Mouse (Mus musculus) embryonic facial prominence, embryonic 11.5 days (tissue): ENCODE measurements around the gene Mmaa. TPM values are rescaled to one million over a fixed set of nuclear protein-coding genes. Genes with fewer than 3 reads are reported as not detected.

ENCODE experiments used
- ATAC-seq: fragments of 200-750 bp; cut with Nextera tagmentation; replicated peaks from 2 replicates; pipeline ENCODE4 v1.8.0; 2017; ENCODE audit warnings: low read depth; ENCODE audit not compliant: insufficient number of reproducible peaks, low FRiP score, low TSS enrichment
- DNase-seq: peaks from one replicate; pipeline ENCODE4 v3.0.0-alpha.2; 2015; ENCODE audit warnings: low spot score
- H3K27ac ChIP-seq: fragments of 300-500 bp; sonication (generic); replicated peaks from 2 replicates; pipeline ENCODE4 v1.5.1; 2014; ENCODE audit warnings: mild to moderate bottlenecking, low read depth, low read length, control low read depth
- H3K27me3 ChIP-seq: fragments of 300-500 bp; sonication (generic); 2 replicates; pipeline ENCODE4 v1.6.1; 2014; ENCODE audit warnings: mild to moderate bottlenecking, low read length, moderate library complexity, mixed read lengths; ENCODE audit not compliant: control insufficient read depth, insufficient read depth
- H3K36me3 ChIP-seq: fragments of 300-500 bp; sonication (generic); replicated peaks from 2 replicates; pipeline ENCODE4 v1.6.1; 2014; ENCODE audit warnings: low read depth, mild to moderate bottlenecking, low read length, moderate library complexity, mixed read lengths; ENCODE audit not compliant: control insufficient read depth, insufficient read depth
- H3K4me1 ChIP-seq: fragments of 300-500 bp; sonication (generic); 2 replicates; pipeline ENCODE4 v1.6.1; 2014; ENCODE audit warnings: low read length, mixed read lengths; ENCODE audit not compliant: control insufficient read depth, insufficient read depth
- H3K4me2 ChIP-seq: fragments of 300-500 bp; sonication (generic); 2 replicates; pipeline ENCODE4 v1.6.1; 2014; ENCODE audit warnings: low read depth, mild to moderate bottlenecking, control low read depth, low read length, moderate library complexity
- H3K4me3 ChIP-seq: fragments of 300-500 bp; sonication (generic); 2 replicates; pipeline ENCODE4 v1.5.1; 2014; ENCODE audit warnings: low read depth, low read length, control low read depth
- H3K9ac ChIP-seq: fragments of 300-500 bp; sonication (generic); replicated peaks from 2 replicates; pipeline ENCODE4 v1.6.1; 2014; ENCODE audit warnings: mild to moderate bottlenecking, control low read depth, low read length
- H3K9me3 ChIP-seq: fragments of 300-500 bp; sonication (generic); replicated peaks from 2 replicates; pipeline ENCODE4 v1.6.1; 2016; ENCODE audit warnings: mild to moderate bottlenecking, low read length, inconsistent platforms, mixed read lengths; ENCODE audit not compliant: control insufficient read depth
- WGBS: fragments of 180-500 bp; shearing (Covaris S2); extraction: QIAGEN DNeasy Blood & Tissue Kit; methylation state at CpG from one replicate; pipeline ENCODE4 v1.1.7; 2014; 5-methylcytosine and 5-hydroxymethylcytosine counted together
- polyA plus RNA-seq: library from polyadenylated mRNA; unstranded; fragments of >200 nt; fragmentation: Nextera tagmentation; extraction: Ambion mirVana; gene quantifications from 2 replicates; pipeline ENCODE4 v1.2.1, GENCODE M21; 2014

Mmaa gene
- polyA plus RNA-seq, 1 experiment from 2014 or later: 13.6 TPM

DNA sequence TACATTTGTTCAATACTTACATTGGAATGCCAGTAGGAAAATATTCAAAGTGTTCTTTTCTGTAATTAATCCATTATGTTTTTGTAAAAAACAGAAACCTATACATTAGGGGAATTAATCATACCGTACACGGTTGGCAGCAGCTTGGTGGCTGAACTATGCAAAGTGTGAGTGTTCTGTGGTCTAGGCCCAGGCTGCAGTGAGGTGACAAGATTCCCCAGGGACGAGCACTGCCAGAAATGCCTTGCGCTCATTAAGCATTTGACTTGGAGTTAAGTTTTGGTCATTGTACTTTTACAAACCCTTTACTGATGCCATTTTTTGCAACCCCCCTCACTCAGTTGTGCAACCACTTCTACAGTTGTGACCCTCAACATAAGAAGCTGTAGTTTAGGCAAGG, 34.4 kb upstream of the Mmaa start:
- Histone ChIP-seq H3K4me2 (no peak overlapping the region), H3K27me3 (no peaks in the 10 kb centered on the region), H3K36me3 (no peaks in the 10 kb centered on the region), H3K9me3 (no peaks in the 10 kb centered on the region), H3K27ac (no peak overlapping the region), H3K4me1 (no peaks in the 10 kb centered on the region), H3K9ac (no peak overlapping the region), H3K4me3 (no peak overlapping the region)
- DNase-seq: no peak
- 79% methylated on average over 4 of the region's 4 CpGs for WGBS
- no peak for ATAC-seq

- DNase-seq: no peak
- no peak overlapping the region for H3K27ac ChIP-seq
- 84% methylated on average over 6 of the region's 6 CpGs for WGBS
These were observed 30.8 kb upstream of the Mmaa start for GRCm38 (mm10) chr8:79325510-79325909.

DNA sequence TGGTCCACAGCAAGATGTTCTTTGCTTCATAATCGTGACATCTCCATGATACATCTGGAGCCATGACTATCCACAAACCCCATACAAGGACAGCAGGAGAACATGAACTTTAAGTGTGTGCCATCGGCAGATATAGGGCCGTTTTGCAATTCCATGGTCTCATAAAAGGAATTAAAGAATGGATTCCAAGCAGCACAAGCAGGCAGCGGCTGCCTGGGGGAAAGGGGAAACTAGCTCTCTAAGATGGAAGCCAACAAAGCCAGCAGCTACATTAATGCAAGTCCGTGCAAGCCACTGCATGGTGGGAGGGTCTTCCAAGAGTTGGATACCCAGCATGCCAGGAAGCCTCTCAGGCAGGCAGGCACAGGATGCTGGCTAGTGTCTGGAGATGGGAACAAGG, 30.2 kb upstream of the Mmaa start:
- no peak overlapping the region for H3K4me3 ChIP-seq
- no peak overlapping the region for H3K27ac ChIP-seq
- WGBS: 79% methylated on average over 5 of the region's 5 CpGs
- no peaks in the 10 kb centered on the region for H3K36me3 ChIP-seq
- no peak overlapping the region for H3K4me2 ChIP-seq
- no peaks in the 10 kb centered on the region for H3K4me1 ChIP-seq
- H3K9ac ChIP-seq: no peak overlapping the region
- H3K27me3 ChIP-seq: no peaks in the 10 kb centered on the region
- H3K9me3 ChIP-seq: no peaks in the 10 kb centered on the region
- DNase-seq (no peak), ATAC-seq (no peak)

More at GRCm38 (mm10) chr8:79325510-79325909, 30.8 kb upstream of the Mmaa start:
- Histone ChIP-seq H3K9me3 (no peaks in the 10 kb centered on the region), H3K4me3 (no peak overlapping the region), H3K4me1 (no peaks in the 10 kb centered on the region), H3K9ac (no peak overlapping the region), H3K4me2 (no peak overlapping the region), H3K27me3 (no peaks in the 10 kb centered on the region), H3K36me3 (no peaks in the 10 kb centered on the region)
- ATAC-seq: no peak

DNA sequence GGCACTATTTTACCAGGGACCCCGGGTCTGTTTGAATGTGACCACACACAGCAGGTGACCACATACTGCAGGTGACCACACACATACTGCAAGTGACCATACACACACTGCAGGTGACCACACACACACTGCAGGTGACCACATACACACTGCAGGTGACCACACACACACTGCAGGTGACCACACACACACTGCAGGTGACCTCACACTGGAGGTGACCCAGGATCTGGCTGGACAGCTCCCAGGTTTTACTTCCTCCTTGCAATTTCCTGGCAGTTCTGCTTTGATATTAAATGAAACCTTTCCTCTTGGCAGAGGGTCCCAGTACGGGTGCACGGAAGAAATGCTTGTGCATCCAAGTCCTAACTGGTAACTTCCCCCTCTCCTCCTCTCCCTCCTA, 29.3 kb upstream of the Mmaa start:
- no peaks in the 10 kb centered on the region for H3K27me3 ChIP-seq
- no peaks in the 10 kb centered on the region for H3K36me3 ChIP-seq
- H3K4me2 ChIP-seq: no peak overlapping the region
- H3K9me3 ChIP-seq: no peaks in the 10 kb centered on the region
- WGBS: 65% methylated on average over 3 of the region's 3 CpGs
- ATAC-seq (no peak), DNase-seq (no peak)
- no peaks in the 10 kb centered on the region for H3K4me1 ChIP-seq
- no peak overlapping the region for H3K4me3 ChIP-seq
- H3K9ac ChIP-seq: no peak overlapping the region
- no peak overlapping the region for H3K27ac ChIP-seq

DNA sequence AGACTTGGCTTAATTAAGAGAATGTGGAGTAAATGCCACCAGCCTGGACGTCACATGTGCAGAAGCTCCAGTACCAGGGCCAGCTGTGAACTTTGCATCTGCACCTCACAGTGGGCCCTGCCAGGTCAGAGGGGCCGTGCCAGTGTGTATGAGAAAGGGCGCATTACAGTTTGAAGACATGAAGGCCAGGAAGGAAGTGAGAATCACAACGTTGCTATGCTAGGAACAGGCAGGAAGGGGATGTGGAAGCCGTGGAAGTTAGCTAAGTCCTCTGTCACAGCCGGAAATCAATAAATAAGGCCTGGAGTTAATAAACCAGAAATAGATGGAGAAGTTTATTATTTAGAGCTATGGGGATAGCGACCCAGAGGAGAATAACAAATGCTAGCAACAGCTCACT, 28.4 kb upstream of the Mmaa start:
- H3K27me3 ChIP-seq: no peaks in the 10 kb centered on the region
- no peaks in the 10 kb centered on the region for H3K4me1 ChIP-seq
- 57% methylated on average over 7 of the region's 7 CpGs for WGBS
- no peaks in the 10 kb centered on the region for H3K9me3 ChIP-seq
- ATAC-seq (no peak), DNase-seq (no peak)
- H3K36me3 ChIP-seq: no peaks in the 10 kb centered on the region
- no peak overlapping the region for H3K27ac ChIP-seq
- no peak overlapping the region for H3K9ac ChIP-seq
- no peak overlapping the region for H3K4me3 ChIP-seq
- no peak overlapping the region for H3K4me2 ChIP-seq

DNA sequence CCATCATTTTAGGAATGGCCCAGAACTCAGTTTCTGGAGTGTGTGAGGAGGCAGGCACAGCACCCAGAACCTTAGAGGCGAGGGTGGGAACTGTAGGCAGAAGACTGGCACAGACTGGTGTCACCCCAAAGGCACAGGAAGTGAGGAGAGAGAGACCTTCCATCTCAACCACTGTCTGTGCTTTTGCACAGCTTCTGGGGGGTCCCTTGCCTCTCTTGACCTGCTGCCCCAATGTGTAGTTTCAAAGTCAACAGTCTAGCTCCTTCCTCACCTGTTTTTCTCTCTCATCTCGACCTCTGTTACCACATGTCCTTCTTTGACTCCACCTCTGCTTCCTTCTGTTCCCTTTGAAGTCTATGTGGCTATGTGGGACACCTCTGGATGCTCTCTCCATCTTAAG, 16.1 kb upstream of the Mmaa start:
- H3K4me1 ChIP-seq: no peaks in the 10 kb centered on the region
- H3K9ac ChIP-seq: no peak overlapping the region
- H3K27me3 ChIP-seq: no peaks in the 10 kb centered on the region
- WGBS: 58% methylated on average over 2 of the region's 2 CpGs
- no peak for DNase-seq
- H3K4me3 ChIP-seq: no peak overlapping the region
- no peak overlapping the region for H3K4me2 ChIP-seq
- no peak overlapping the region for H3K27ac ChIP-seq
- H3K9me3 ChIP-seq: no peaks in the 10 kb centered on the region
- no peaks in the 10 kb centered on the region for H3K36me3 ChIP-seq
- ATAC-seq: no peak

- Histone ChIP-seq H3K36me3 (no peaks in the 10 kb centered on the region), H3K27me3 (no peaks in the 10 kb centered on the region), H3K9me3 (no peaks in the 10 kb centered on the region), H3K4me2 (no peak overlapping the region), H3K27ac (no peak overlapping the region), H3K9ac (no peak overlapping the region), H3K4me1 (no peaks in the 10 kb centered on the region), H3K4me3 (no peak overlapping the region)
- DNase-seq (no peak), ATAC-seq (no peak)
- 63% methylated on average over 5 of the region's 5 CpGs for WGBS
These were observed 11.2 kb upstream of the Mmaa start for GRCm38 (mm10) chr8:79305941-79306340.

DNA sequence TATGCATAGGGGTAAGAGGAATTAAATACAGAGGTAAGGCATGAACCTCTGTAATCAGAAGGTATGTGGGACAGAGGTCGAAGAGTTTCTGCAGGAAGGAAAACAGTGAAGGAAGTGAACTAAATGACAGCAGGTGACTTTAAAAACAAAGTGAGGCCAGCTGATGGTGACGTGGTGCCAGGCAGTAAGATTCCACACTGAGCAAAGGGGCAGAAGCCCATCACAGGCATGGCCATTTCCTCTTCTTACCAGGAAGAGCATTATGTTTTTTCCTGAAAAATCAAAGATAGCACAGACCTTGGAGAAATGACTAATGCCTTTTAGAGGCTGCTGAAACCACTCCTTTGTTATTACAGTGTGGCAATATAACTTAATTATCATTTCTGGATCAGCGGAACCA, 6.8 kb upstream of the Mmaa start:
- no peak overlapping the region for H3K27ac ChIP-seq
- DNase-seq (no peak), ATAC-seq (no peak)
- no peak overlapping the region for H3K9ac ChIP-seq
- H3K4me1 ChIP-seq: no peaks in the 10 kb centered on the region
- 58% methylated on average over 3 of the region's 3 CpGs for WGBS
- no peaks in the 10 kb centered on the region for H3K36me3 ChIP-seq
- H3K27me3 ChIP-seq: no peaks in the 10 kb centered on the region
- no peak overlapping the region for H3K4me3 ChIP-seq
- H3K4me2 ChIP-seq: no peak overlapping the region
- no peaks in the 10 kb centered on the region for H3K9me3 ChIP-seq
